Mouse (Mus musculus) E14TG2a.4 (cell line): Measurements from ENCODE around the gene Ror1.

Experiments used
- CTCF ChIP-seq: conservative IDR thresholded peaks from 2 replicates; pipeline ENCODE4 v1.5.1; 2014; ENCODE audit warnings: low read length
- NANOG ChIP-seq: IDR thresholded peaks from 2 replicates; pipeline ENCODE4 v1.6.1; 2014; ENCODE audit warnings: borderline replicate concordance, low read length, mixed read lengths

DNA sequence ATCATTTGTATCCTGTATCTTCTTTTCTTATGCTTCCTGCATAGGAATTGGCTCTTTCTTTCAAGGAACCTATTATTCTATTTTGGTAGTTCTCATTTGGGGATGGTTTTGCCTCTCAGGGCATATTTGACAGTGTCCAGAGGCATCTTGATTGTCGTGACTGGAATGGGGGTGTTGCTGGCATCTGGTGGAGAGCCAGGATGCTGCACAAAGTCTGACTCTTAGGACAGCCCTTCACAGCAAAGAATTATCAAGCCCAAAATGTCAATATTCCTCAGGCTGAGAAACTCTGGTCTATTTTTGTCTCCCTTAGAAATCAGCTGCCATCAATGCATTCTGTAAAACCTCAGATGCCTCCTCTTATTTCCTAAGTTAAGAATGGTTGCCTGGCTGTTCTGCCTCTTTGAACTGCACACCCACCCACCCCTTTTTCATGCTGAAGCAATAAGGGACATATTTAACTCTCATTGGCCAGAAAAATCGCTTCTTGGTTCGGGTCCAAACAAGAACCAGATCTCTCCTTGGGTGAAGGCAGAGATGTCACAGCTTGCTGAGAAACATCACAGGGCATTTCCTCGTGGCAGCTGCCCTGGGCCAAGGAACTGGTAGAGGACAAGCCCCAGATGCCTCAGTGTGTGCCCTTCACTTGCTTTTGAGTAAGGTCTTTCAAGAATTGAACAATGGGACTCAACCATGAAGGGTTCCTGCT lies 262.4 kb downstream of the Ror1 start:
- no peak for TF ChIP-seq NANOG
- no peak for TF ChIP-seq CTCF
